Mouse (Mus musculus): ENCODE measurements around the gene Hist1h3f.

GRCm38 (mm10) chr13:23510127-23510526 is 33.7 kb upstream of the Hist1h3f start:
- TF ChIP-seq CTCF (IDR thresholded peaks at IDR 0.05; ENCODE audit: control insufficient read depth, insufficient read depth, low read length): no peak
- no peak for TF ChIP-seq POLR2A (IDR thresholded peaks at IDR 0.05; ENCODE audit: borderline replicate concordance, control insufficient read depth, low read depth, low read length)
